Mouse (Mus musculus) neutrophil, adult 5-6 weeks (primary cell): ENCODE data around the gene Cyth3. TPM values are rescaled to one million over a fixed set of nuclear protein-coding genes. Genes with fewer than 3 reads are reported as not detected.

Experiments used
- ATAC-seq: fragments of 151-379, 151-347 bp; 2 replicates; pipeline ENCODE4 v1.8.0; 2017; ENCODE audit warnings: mild to moderate bottlenecking, moderate TSS enrichment; ENCODE audit not compliant: insufficient number of reproducible peaks, poor library complexity, low FRiP score, severe bottlenecking; ENCODE audit errors: extremely low read depth
- total RNA-seq: library from RNA; stranded (forward); fragments of 200-1000 nt; gene quantifications from 2 replicates; pipeline ENCODE4 v1.2.3, GENCODE M21; 2017

Cyth3 gene
- total RNA-seq: 10.2 and 11.3 TPM in 2 replicates

DNA sequence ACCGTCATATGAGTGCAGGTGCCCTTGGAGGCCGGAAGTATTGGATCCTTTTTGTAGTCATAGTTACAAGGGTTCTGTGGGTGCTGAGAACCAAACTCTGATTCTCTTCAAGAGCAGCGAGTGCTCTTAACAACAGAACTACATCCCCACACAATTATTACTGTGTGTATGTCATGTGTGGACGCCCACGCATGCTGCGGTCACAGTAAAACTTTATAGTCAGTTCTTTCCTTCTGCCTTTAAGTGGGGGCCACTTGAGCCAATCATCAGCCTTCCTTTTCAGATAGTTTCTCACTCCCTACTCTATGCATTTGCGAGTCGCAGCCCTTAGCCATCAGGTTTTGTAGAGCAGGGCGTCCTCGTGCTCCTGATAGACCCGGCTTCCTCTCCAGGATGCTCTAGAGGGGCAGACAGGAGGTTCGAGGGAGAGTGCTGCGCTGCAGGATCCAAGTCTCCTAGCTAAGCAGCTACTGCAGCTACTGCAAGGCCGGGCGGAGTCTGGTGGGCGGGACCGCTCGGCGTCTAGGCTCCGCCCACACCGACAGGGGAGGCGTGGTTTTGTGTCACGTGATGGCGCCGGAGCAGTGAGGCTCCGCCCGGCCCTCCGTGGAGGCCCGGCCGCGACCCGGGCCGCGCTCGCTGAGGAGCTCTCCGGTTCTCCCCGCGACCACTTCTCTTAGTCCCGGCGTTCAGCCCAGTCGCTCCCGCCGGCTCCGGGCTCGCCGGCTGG lies at the start of gene Cyth3:
Cyth3 (plus strand) TSS at position 555 of the 730 bp plus-strand sequence.
- ATAC-seq: peak; percentile 83

DNA sequence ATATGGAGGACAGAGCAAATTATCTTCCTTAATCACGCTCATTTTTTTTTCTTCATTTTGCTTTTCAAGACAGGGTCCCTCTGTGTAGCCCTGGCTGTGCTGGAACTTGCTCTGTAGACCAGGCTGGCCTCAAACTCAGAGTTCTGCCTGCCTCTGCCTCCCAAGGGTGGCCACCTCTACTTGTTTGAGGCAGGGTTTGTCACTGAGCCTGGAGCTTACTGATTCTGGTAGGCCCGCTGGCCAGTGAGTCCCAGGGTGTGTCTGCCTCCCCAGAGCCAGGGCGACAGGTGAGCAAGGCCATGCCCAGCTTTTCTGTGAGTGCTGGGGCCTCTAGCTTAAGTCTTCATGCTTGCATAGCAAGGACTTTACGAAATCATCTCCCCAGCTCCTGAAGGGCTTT lies 49.2 kb upstream of the Cyth3 start:
- ATAC-seq: no peak

DNA sequence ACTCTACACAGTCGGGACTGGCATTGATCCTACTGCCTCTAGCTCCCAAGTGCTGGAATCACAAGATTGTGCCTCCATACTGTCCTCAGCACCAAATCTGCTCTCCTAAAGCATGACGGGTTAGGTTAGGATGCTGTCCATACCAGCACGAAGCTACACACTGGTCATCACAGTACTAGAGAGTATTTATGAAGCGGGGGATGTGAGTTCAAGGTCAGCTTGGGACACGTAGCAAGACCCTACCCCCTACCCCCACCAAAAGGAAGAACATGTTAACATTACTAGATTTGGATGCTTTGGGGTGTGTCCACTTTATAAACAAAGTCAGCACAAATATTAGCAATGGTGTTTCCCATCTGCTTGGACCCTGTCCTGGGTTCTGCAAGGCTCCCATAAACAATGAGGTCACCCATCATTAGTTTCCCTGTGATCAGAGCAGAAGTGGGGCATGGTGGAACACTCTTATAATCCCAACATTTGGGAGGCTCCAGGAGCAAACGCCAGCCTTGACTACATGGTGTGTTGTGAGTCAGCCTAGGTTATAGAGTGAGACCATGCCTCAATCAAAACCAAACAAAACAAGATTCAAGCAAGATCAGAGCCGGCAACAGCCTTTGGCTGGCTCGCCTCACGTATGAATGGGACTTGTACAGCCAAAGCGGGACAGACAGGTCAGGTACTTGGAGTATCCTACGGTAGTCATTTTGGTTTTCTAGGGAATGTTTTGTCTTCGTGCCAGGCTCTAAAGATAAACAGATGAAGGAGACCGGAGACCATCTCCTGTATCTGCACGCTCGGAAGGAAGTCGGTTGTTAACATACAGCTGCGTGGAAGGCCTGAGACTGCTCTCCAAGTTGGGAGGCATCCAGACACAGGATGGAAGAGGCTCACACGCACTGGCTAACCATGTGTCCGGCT lies 47.7 kb upstream of the Cyth3 start:
- ATAC-seq: no peak

DNA sequence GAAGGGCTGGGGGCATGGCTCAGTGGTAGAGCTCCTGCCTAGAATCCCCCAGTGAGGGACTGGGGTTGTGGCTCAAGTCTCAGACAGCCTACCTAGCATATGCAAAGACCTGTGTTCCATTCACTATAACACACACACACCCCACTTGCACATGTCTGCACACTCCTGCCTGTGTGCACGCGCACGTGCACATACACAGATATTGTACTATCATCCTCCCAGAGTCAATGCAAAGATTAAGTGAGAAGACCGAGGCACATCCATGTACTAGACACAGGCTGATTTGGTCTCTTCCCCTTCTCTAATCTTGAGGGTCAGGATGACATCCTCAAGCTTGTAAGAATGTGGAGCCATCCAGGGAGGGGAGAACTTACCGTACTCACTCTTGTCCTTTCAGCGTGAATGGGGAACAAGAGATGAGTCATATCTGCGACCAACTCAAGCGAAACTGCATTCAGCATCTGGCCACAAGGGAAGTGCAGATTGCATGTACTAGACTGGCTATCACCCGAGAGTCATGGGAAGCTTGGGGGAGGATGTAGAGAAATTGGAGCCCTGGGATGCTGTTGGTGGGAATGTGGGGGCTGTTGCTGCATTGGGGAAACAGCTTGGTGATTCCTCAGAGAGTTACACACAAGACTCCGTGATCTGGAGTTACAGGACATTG lies 42.6 kb upstream of the Cyth3 start:
- ATAC-seq: peak; percentile 43; the same call in 1 of the 2 replicates

DNA sequence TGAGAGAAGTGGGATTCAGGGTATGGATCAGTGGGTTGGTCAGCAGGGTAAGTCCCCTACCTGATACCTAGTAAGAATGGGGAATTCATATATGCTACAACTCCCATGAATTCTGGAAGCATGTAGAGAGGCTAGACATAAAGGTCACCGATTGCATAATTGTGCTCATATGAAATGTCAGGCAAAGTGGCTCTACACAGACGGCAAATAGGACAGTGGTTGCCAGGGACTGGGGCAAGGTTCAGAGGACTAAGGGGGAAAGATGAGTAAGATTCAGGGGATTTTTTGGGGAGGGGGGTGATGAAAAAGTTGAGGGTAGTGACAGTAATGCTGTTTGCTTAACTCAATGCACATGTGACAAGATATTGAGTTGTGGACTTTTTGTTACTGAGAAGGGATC lies 41.3 kb upstream of the Cyth3 start:
- no peak for ATAC-seq

DNA sequence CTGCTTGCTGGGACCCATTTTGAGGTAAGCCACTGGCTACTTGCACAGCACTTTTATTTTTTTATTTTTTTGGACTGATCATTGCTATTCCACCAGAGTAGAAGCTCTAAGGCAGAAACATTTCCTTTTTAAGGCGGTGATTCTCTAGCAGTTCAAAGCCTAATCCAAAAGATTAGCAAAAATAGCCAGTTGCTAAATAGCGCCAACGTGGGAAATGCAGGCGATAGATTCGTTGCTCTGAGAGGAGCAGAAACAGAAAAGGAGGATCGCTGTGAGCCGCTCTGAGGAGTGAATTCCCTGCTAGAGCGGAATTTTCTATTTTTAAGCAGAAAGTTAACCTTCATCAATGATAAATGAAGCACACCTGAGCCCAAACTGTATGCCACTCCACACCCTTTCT lies 40.4 kb upstream of the Cyth3 start:
- no peak for ATAC-seq

DNA sequence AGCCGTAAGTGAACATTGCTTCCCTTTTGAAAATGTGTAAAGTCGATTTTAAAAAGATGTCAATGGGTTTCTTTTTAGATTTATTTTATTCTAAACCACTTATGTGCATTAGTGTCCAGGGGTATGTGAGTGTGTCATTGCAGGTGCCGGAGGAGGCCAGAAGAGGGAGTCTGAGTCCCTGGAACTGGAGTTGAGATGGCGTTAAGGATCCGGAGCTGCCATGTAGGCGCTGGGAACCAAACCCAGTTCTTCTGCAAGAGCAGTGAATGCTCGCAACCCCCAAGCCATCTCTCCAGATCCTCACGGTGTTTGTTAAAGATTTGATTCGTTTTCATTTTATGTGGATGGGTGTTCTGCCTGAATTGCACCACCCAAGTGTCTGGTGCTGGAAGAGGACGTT lies 39.2 kb upstream of the Cyth3 start:
- ATAC-seq: no peak

DNA sequence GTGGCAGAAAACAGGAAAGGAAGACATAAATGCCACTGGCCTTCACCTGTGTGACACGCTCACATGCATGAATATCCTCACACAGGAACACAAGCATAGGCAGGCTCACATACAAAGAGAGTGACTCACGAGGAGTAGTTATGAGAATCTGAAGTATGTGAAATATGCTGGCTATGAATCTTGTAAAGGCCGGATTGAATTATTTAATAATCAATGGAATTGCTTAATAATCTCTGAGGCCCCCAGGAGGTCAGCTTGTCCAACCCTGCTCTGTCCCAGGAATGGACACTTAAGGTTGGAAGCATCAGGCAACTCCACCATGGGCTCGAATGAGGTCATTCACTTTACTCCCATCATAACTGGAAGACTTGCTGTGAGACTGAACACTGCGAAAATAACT lies 37.3 kb upstream of the Cyth3 start:
- ATAC-seq: no peak

DNA sequence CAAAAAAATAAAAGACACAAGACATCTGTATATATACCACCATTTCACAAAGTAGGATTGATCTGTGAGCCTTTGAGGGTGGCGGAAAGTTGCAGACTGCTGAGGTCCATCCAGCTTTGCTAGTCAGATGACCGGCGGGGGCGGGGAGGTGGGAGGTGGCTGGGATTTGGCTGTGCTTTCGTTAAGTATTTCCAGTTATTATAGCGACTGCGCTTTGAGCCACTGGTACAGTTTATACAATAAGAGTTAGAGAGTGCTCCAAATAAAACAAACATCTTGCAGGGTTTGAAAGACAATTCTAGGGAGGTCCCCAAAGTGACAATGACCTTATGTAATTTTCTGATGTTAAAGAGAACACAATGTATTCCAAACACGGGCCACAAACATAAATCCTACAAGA lies 35.9 kb upstream of the Cyth3 start:
- no peak for ATAC-seq

DNA sequence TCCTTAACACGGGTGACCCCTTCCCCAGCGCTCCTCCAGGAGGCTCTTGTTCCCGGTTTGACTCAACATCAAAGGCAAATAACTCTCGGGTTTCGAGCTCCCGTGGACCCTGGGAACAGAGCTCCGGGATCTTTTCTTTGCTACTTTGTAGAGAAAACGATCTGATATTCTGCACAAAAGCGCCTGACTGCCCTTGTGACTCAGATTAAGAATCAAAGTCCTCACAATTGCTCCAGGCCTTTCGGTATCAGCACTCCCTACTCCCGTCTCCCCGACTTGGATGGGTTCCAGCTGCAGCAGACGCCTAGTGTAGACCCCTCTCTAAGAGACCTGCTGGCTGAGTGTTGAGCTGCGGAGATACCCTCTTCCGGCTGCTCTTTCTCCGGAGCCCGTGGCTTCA lies 33.1 kb upstream of the Cyth3 start:
- ATAC-seq: no peak

DNA sequence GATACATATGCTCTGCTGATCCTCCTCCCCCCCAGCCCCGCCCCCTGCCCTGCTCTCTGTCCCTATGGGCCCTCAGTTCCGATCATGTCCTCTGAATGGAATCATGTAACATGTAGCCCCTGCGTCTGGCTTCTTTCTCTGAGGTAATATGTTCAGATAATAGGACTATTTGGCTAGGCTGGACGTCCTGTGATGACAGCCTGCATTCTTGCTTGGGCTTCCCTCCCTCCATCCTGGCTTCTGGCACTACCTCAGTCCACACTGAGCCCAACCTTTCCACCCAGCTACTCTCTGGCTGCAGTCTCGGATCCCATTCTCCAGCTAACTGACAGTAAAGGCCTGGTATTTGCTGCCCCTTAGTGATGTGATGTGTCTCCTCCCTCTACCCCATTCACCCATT lies 29.3 kb upstream of the Cyth3 start:
- ATAC-seq: no peak

DNA sequence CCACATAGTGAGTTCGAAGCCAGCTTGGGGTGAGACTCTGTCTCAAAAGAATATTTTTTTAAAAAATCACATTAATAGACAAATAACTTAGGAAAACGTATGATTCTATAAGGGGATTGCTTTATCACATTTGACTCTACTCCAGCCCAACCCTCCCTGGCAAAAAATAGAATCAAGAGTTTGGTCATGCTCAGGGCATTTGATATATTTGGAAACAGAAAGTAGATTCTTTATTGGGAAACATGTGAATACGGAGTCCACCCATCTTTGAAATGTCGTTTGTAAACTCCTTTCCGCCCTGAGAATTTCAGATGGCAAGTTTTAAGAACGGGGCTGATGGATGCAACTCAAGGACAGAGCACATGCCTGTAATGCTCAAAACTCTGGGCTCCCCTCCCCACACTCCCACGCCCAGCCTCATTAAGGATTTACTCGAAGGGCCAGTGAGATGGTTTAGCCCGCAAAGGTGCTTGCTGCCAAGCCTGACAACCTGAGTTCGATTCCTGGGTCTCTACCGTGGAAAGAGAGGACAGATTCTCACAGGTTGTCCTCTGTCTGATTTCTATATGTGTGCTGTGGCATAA lies 28.6 kb upstream of the Cyth3 start:
- ATAC-seq: no peak

DNA sequence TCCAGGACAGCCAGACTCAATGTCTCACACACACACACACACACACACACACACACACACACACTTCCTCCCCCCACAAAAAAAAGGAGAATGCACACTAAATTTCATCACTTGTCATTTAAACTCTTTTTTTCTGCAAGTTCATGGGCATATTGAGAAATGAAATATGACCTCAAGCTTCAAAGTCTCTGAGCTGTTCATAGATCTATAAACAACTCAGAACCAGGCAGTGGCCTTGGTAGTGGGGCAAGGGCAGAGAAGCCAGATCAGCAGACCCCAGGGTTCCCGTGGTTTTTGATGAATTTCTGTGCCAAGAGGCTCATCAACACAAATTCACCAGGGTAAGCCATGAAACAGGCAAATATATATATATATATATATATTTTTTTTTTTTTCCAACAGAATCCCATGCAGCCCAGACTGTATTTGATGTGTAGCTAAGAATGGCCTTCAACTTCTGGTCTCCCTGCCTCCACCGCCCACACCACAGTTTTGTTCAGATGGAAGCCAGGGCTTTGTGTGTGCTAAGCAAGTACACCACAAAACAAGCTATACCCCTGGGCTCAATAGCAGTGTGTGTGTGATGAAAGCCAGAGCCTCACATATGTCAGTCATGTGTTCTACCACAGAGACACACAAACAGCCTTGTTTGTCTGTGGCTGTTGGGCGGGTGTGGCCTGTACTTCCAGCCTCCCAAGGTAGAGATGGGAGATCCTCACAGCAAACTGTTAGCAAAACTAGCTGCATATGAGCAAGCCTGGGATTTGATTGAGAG lies 27.8 kb upstream of the Cyth3 start:
- ATAC-seq: no peak

DNA sequence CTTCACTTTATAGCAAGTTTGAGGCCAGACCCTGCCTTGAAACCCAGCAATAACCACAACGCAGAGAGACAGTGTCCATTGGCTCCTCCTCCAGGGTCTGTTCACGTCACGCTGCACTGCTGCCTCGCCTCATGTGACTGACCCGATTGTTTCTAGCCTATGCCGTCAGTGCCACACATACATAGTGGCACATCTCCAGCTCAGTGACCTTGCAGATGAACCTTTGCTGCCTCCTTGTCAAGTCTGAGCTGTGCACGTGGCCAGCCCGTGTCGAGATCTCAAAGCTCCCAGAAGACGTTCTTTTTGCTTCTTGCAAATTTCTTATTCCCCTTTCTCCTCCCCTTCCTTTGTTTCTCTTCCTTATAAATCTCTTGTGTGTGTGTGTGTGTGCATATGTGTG lies 20.2 kb upstream of the Cyth3 start:
- ATAC-seq: no peak

DNA sequence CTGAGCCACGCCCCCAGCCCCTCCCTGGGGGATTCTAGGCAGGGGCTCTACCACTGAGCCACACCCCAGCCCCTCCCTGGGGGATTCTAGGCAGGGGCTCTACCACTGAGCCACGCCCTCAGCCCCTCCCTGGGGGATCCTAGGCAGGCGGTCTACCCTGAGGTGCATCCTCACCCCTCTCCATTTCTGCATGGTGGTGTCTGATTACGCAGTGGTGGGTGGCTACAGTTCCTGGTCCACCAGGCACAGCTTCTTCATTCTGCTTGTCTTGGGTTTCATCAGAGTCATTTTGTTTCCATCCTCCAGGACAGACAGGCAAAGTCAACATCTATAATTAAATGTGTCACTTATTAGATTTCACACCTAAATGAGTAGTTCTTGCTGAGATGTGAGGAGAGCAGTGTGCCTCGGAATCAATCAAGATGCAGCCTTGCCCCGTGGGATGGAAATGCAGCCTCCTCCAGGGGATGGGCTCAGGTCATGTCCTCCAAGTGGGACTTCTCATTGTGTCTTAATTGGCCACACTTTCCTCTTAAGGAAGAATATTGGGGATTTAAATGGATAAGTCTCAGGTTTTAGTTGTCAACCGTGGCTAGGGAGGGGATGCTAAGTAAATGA lies 18.0 kb upstream of the Cyth3 start:
- ATAC-seq: no peak

DNA sequence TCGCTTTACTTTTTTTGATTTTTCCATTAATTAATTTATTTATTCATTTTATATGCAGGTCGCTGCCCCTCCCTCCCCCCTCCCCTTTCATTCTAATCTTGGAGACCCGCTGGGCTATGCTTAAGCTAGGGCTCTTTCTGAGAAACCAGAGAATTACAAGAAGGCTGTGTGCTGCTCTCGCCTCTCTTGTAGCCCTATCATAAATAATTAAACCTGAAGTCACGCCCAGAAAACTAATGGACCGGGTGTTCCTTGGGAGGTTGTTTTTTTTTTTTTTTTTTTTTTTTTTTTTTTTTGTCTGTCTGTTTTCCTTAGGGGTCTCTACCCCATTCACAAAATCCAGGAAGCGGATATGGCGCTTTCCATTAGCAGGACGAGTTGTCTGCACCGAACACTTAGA lies 15.5 kb upstream of the Cyth3 start:
- no peak for ATAC-seq

DNA sequence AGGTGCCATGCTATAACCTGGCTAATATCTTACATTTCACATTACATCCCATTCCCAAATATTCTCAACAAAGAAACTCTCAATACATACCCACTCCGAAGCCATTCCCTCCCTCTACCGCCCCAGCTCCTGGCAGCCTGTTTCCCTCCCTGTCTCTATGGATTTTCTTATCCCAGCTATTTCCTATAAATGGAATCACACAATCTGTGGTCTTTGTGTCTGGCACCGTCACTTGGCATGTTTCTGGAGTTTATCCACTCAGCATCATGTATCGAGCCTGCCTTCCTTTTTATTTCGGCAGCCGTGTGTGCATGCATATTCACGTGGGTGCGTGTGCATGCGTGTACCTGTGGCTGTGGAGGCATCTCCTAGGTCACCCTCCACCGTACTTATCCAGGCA lies 14.1 kb upstream of the Cyth3 start:
- no peak for ATAC-seq

DNA sequence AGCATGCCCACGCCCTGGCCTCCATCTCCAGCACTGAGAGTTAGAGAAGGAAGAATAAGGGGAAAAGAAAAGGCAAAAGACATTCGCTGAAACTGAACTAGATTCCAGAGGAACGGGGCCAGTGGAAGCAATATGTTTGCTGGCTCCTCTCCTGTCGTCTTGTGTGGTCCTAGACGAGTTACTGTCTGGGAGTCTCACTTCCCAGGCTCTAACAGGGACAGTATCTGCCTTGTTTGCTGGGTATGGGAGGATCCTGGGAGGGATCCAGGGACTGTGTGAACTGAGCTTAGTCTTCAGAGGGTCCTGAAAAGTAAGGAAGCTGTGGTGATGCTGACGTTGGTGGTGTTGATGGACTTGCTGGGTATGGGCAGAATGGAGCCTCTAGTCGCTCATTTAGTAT lies 10.3 kb upstream of the Cyth3 start:
- ATAC-seq: no peak
